Mouse (Mus musculus): ENCODE results near the gene Slc22a20. TPM values are rescaled to one million over a fixed set of nuclear protein-coding genes. Genes with fewer than 3 reads are reported as not detected.

Slc22a20 gene
- total and polyA plus RNA-seq, 2 experiments from 2014 or later = not detected

- peak; percentile 65 for ATAC-seq (ENCODE audit: insufficient read depth, low read depth)
- H3K27ac ChIP-seq (ENCODE audit: low read depth) = peak overlapping the region; percentile 51
Measured at GRCm38 (mm10) chr19:5988815-5989452, 3.0 kb upstream of the Slc22a20 start.

GRCm38 (mm10) chr19:5988027-5988814 lies 2.3 kb upstream of the Slc22a20 start:
- no peak for ATAC-seq (ENCODE audit: insufficient read depth, low read depth)
- 0 out of 2 replicates have a peak overlapping the region, but pooled peaks have one; percentile 26 for H3K9ac ChIP-seq (replicated peaks; ENCODE audit: low read depth, low read length)

More at GRCm38 (mm10) chr19:5988815-5989452, 3.0 kb upstream of the Slc22a20 start:
- H3K4me3 ChIP-seq (ENCODE audit: low read depth, low read length) = no peak overlapping the region
- H3K4me2 ChIP-seq (ENCODE audit: low read depth, low read length) = peak overlapping the region; percentile 24
- WGBS = 5% methylated on average over 11 of the region's 13 CpGs
- peak; percentile 74 for DNase-seq (ENCODE audit: low spot score)
- TF ChIP-seq EP300 (IDR thresholded peaks at IDR 0.05; ENCODE audit: low read depth) = no peak
- TF ChIP-seq CTCF (IDR thresholded peaks at IDR 0.05; ENCODE audit: low read depth) = no peak
- 0 out of 2 replicates have a peak overlapping the region, but pooled peaks have one; percentile 26 for H3K9ac ChIP-seq (replicated peaks; ENCODE audit: low read depth, low read length)
- H3K4me1 ChIP-seq (ENCODE audit: control insufficient read depth, insufficient read depth) = no peaks in the 10 kb centered on the region
- H3K27me3 ChIP-seq (ENCODE audit: control insufficient read depth, insufficient read depth, low read length) = no peaks in the 10 kb centered on the region
- H3K9me3 ChIP-seq (replicated peaks; ENCODE audit: control insufficient read depth, low read length) = no peaks in the 10 kb centered on the region
- 0 out of 2 replicates have a peak, but pooled peaks cover 7% of the 10 kb centered on the region for H3K36me3 ChIP-seq (replicated peaks; ENCODE audit: control insufficient read depth, insufficient read depth, low read length)

GRCm38 (mm10) chr19:5980477-5980876 lies 5.5 kb downstream of the Slc22a20 start:
- WGBS = 76% methylated on average over 9 of the region's 9 CpGs
- no peaks in the 10 kb centered on the region for H3K36me3 ChIP-seq (replicated peaks; ENCODE audit: control insufficient read depth, insufficient read depth, low read length)
- ATAC-seq (ENCODE audit: insufficient read depth, low read depth) = no peak

More at GRCm38 (mm10) chr19:5988027-5988814, 2.3 kb upstream of the Slc22a20 start:
- H3K4me1 ChIP-seq (ENCODE audit: control insufficient read depth, insufficient read depth) = no peaks in the 10 kb centered on the region
- H3K27me3 ChIP-seq (ENCODE audit: control insufficient read depth, insufficient read depth, low read length) = no peaks in the 10 kb centered on the region
- H3K4me3 ChIP-seq (ENCODE audit: low read depth, low read length) = no peak overlapping the region
- H3K27ac ChIP-seq (ENCODE audit: low read depth) = no peak overlapping the region
- no peak overlapping the region for H3K4me2 ChIP-seq (ENCODE audit: low read depth, low read length)
- H3K9me3 ChIP-seq (replicated peaks; ENCODE audit: control insufficient read depth, low read length) = no peaks in the 10 kb centered on the region
- no peak for DNase-seq (ENCODE audit: low spot score)
- whole genome bisulfite sequencing = 52% methylated on average over 5 of the region's 5 CpGs
- H3K36me3 ChIP-seq (replicated peaks; ENCODE audit: control insufficient read depth, insufficient read depth, low read length) = 0 out of 2 replicates have a peak, but pooled peaks cover 4% of the 10 kb centered on the region
- TF ChIP-seq EP300 (IDR thresholded peaks at IDR 0.05; ENCODE audit: low read depth) (no peak), CTCF (IDR thresholded peaks at IDR 0.05; ENCODE audit: low read depth) (no peak)

GRCm38 (mm10) chr19:5977717-5978116 lies 8.2 kb downstream of the Slc22a20 start:
- no peaks in the 10 kb centered on the region for H3K4me1 ChIP-seq (ENCODE audit: control insufficient read depth, insufficient read depth)
- H3K27ac ChIP-seq (ENCODE audit: low read depth) = no peak overlapping the region
- TF ChIP-seq EP300 (IDR thresholded peaks at IDR 0.05; ENCODE audit: low read depth) (no peak), CTCF (IDR thresholded peaks at IDR 0.05; ENCODE audit: low read depth) (no peak)
- no peaks in the 10 kb centered on the region for H3K9me3 ChIP-seq (replicated peaks; ENCODE audit: control insufficient read depth, low read length)
- no peaks in the 10 kb centered on the region for H3K36me3 ChIP-seq (replicated peaks; ENCODE audit: control insufficient read depth, insufficient read depth, low read length)
- H3K27me3 ChIP-seq (ENCODE audit: control insufficient read depth, insufficient read depth, low read length) = no peaks in the 10 kb centered on the region
- 78% methylated on average over 3 of the region's 3 CpGs for WGBS
- no peak overlapping the region for H3K9ac ChIP-seq (replicated peaks; ENCODE audit: low read depth, low read length)
- no peak overlapping the region for H3K4me2 ChIP-seq (ENCODE audit: low read depth, low read length)
- no peak for ATAC-seq (ENCODE audit: insufficient read depth, low read depth)
- H3K4me3 ChIP-seq (ENCODE audit: low read depth, low read length) = no peak overlapping the region
- no peak for DNase-seq (ENCODE audit: low spot score)

More at GRCm38 (mm10) chr19:5980477-5980876, 5.5 kb downstream of the Slc22a20 start:
- DNase-seq (ENCODE audit: low spot score) = no peak
- no peak overlapping the region for H3K4me3 ChIP-seq (ENCODE audit: low read depth, low read length)
- no peaks in the 10 kb centered on the region for H3K9me3 ChIP-seq (replicated peaks; ENCODE audit: control insufficient read depth, low read length)
- no peak overlapping the region for H3K4me2 ChIP-seq (ENCODE audit: low read depth, low read length)
- H3K9ac ChIP-seq (replicated peaks; ENCODE audit: low read depth, low read length) = no peak overlapping the region
- H3K4me1 ChIP-seq (ENCODE audit: control insufficient read depth, insufficient read depth) = no peaks in the 10 kb centered on the region
- H3K27ac ChIP-seq (ENCODE audit: low read depth) = no peak overlapping the region
- no peak for TF ChIP-seq EP300 (IDR thresholded peaks at IDR 0.05; ENCODE audit: low read depth)
- TF ChIP-seq CTCF (IDR thresholded peaks at IDR 0.05; ENCODE audit: low read depth) = no peak
- no peaks in the 10 kb centered on the region for H3K27me3 ChIP-seq (ENCODE audit: control insufficient read depth, insufficient read depth, low read length)

- DNase-seq (ENCODE audit: low spot score) (no peak), ATAC-seq (ENCODE audit: insufficient read depth, low read depth) (no peak)
- no peak for TF ChIP-seq CTCF (IDR thresholded peaks at IDR 0.05; ENCODE audit: low read depth)
- TF ChIP-seq EP300 (IDR thresholded peaks at IDR 0.05; ENCODE audit: low read depth) = no peak
- Histone ChIP-seq H3K4me3 (ENCODE audit: low read depth, low read length) (no peak overlapping the region), H3K36me3 (replicated peaks; ENCODE audit: control insufficient read depth, insufficient read depth, low read length) (no peaks in the 10 kb centered on the region), H3K4me2 (ENCODE audit: low read depth, low read length) (no peak overlapping the region), H3K9ac (replicated peaks; ENCODE audit: low read depth, low read length) (no peak overlapping the region), H3K27me3 (ENCODE audit: control insufficient read depth, insufficient read depth, low read length) (no peaks in the 10 kb centered on the region), H3K4me1 (ENCODE audit: control insufficient read depth, insufficient read depth) (no peaks in the 10 kb centered on the region), H3K9me3 (replicated peaks; ENCODE audit: control insufficient read depth, low read length) (no peaks in the 10 kb centered on the region), H3K27ac (ENCODE audit: low read depth) (no peak overlapping the region)
- 59% methylated on average over 4 of the region's 4 CpGs for WGBS
Measured at GRCm38 (mm10) chr19:5975676-5976075, 10.3 kb downstream of the Slc22a20 start.

All from heart, postnatal 0 days (tissue).